ENCODE assay signal across 8 mouse cellular contexts in genomic region chr4:63948066-63948687, GRCm38 (mm10).
DNase-seq lines count a peak whose midpoint lies in the region; ATAC-seq and TF ChIP-seq lines count a peak whose summit lies in the region.

No protein-coding gene starts in this region.

- DNase-seq in brain, embryonic 18.5 days (ENCODE audit: low read depth, low spot score): peak; percentile 47
- DNase-seq in layer of hippocampus, adult 18-20 months (ENCODE audit: low spot score in 2 of 2): peak; percentile 43 to 73
- peak; percentile 34 for DNase-seq in ovary, postnatal 36 days (ENCODE audit: low spot score)
- DNase-seq in thymus, postnatal 25 days: peak; percentile 70

- peak; percentile 73 for ATAC-seq in forebrain, embryonic 12.5 days (ENCODE audit: low FRiP score)
- ATAC-seq in hematopoietic stem cell, adult 5-6 weeks (replicated peaks in 1 of 2; ENCODE audit: insufficient read depth in 1 of 2, low FRiP score in 2 of 2, low TSS enrichment in 1 of 2, low read depth in 1 of 2, poor library complexity in 2 of 2, severe bottlenecking in 2 of 2): peak; percentile 81 to 85
- peak; percentile 62 for ATAC-seq in lung, embryonic 16.5 days (ENCODE audit: low read depth)

- 38% methylated on average over 12 of the region's 12 CpGs for WGBS in forebrain, embryonic 12.5 days
- WGBS in lung, embryonic 16.5 days: 38% methylated on average over 12 of the region's 12 CpGs

- no peaks in the 10 kb centered on the region for H3K27me3 ChIP-seq in E14TG2a.4 (ENCODE audit: insufficient read depth, low read length)
- H3K27me3 ChIP-seq in forebrain, embryonic 12.5 days: no peaks in the 10 kb centered on the region
- H3K27me3 ChIP-seq in lung, embryonic 16.5 days (ENCODE audit: control insufficient read depth, insufficient read depth, low read depth, low read length): no peaks in the 10 kb centered on the region

- peaks cover 7% of the 10 kb centered on the region; the same call in 1 of the 2 replicates for H3K9me3 ChIP-seq in E14TG2a.4 (ENCODE audit: low read length)
- no peaks in the 10 kb centered on the region for H3K9me3 ChIP-seq in forebrain, embryonic 12.5 days
- H3K9me3 ChIP-seq in lung, embryonic 16.5 days (ENCODE audit: control insufficient read depth, low read length): no peaks in the 10 kb centered on the region

- TF ChIP-seq CTCF in E14TG2a.4 (conservative IDR thresholded peaks at IDR 0.05; ENCODE audit: low read length): peak; percentile 40

- H3K4me2 ChIP-seq in forebrain, embryonic 12.5 days: no peak overlapping the region
- H3K4me2 ChIP-seq in lung, embryonic 16.5 days (ENCODE audit: low read depth, low read length): peak overlapping the region; percentile 41

- H3K4me3 ChIP-seq in E14TG2a.4 (replicated peaks; ENCODE audit: low read length): no peak overlapping the region
- H3K4me3 ChIP-seq in forebrain, embryonic 12.5 days (replicated peaks): no peak overlapping the region
- 0 out of 2 replicates have a peak overlapping the region, but pooled peaks have one; percentile 20 for H3K4me3 ChIP-seq in lung, embryonic 16.5 days (ENCODE audit: low read length)

- no peaks in the 10 kb centered on the region for H3K36me3 ChIP-seq in E14TG2a.4 (ENCODE audit: insufficient read depth, low read length)
- H3K36me3 ChIP-seq in forebrain, embryonic 12.5 days (replicated peaks): no peaks in the 10 kb centered on the region
- H3K36me3 ChIP-seq in lung, embryonic 16.5 days (ENCODE audit: control insufficient read depth, insufficient read depth, low read length): no peaks in the 10 kb centered on the region

- H3K9ac ChIP-seq in forebrain, embryonic 12.5 days: no peak overlapping the region
- H3K9ac ChIP-seq in lung, embryonic 16.5 days (ENCODE audit: low read length): no peak overlapping the region

- H3K27ac ChIP-seq in forebrain, embryonic 12.5 days: no peak overlapping the region
- H3K27ac ChIP-seq in lung, embryonic 16.5 days (ENCODE audit: low read length): no peak overlapping the region

- no peaks in the 10 kb centered on the region for H3K4me1 ChIP-seq in E14TG2a.4 (replicated peaks; ENCODE audit: low read depth, low read length)
- no peaks in the 10 kb centered on the region for H3K4me1 ChIP-seq in forebrain, embryonic 12.5 days
- no peaks in the 10 kb centered on the region for H3K4me1 ChIP-seq in lung, embryonic 16.5 days (replicated peaks; ENCODE audit: control insufficient read depth, insufficient read depth, low read length)
